Mouse (Mus musculus): ENCODE measurements around the gene Ctf2. TPM values are rescaled to one million over a fixed set of nuclear protein-coding genes. Genes with fewer than 3 reads are reported as not detected.

Ctf2 gene
- total RNA-seq, 1 experiment: 0.71 TPM

DNA sequence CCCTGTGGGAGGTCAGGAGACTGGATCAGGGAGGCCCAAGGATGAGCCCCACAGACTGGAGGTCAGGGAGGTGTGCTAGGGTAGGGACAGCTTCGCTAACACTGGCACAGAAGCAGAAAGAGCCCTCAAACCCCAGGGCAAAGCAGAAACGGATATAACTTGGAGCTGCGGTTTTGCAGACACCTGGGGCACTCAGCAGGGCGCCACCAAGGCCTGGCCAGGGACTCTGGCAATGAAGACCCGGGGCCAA, 24.1 kb downstream of the Ctf2 start:
- H3K4me1 ChIP-seq (ENCODE audit: control insufficient read depth in 2 of 2, insufficient read depth in 2 of 2, low read length in 2 of 2, poor library complexity in 1 of 2): peaks cover 5 to 24% of the 10 kb centered on the region in 2 experiments; a peak in 3 of 4 replicates
- no peak for TF ChIP-seq ZNF384 (IDR thresholded peaks at IDR 0.05; ENCODE audit: low read depth, low read length)
- TF ChIP-seq MAFK (IDR thresholded peaks at IDR 0.05; ENCODE audit: insufficient read depth, low read depth, low read length): no peak
- no peak for TF ChIP-seq CHD2 (IDR thresholded peaks at IDR 0.05; ENCODE audit: low read depth, low read length)
- no peak for TF ChIP-seq HCFC1 (IDR thresholded peaks at IDR 0.05; ENCODE audit: borderline replicate concordance, insufficient read depth, low read length)
- no peak for TF ChIP-seq ZC3H11A (IDR thresholded peaks at IDR 0.05; ENCODE audit: borderline replicate concordance, low read depth, low read length)
- in situ Hi-C loops (cut with MboI; ENCODE audit: low sequenced_read_pairs in 2 of 2, unreplicated experiment in 2 of 2): no loop called here
- H3K9me3 ChIP-seq (ENCODE audit: control insufficient read depth, insufficient read depth, low read depth, low read length): no peaks in the 10 kb centered on the region
- peak overlapping the region; percentile 27 for H3K9ac ChIP-seq (ENCODE audit: insufficient read depth, low read depth, low read length, poor library complexity, severe bottlenecking)
- DNase-seq (ENCODE audit: low read depth, low spot score): no peak
- peak overlapping the region; percentile 73 to 86 for H3K4me3 ChIP-seq (ENCODE audit: insufficient read depth in 1 of 2, low read depth in 1 of 2, low read length in 2 of 2, poor library complexity in 1 of 2, severe bottlenecking in 1 of 2)
- no peak overlapping the region; the same call in 1 of the 2 replicates for H3K27ac ChIP-seq (ENCODE audit: insufficient read depth, low read depth, low read length, poor library complexity, severe bottlenecking)
- peaks cover 14% of the 10 kb centered on the region; the same call in 1 of the 2 replicates for H3K36me3 ChIP-seq (ENCODE audit: control insufficient read depth, insufficient read depth, low read length, poor library complexity, severe bottlenecking)

DNA sequence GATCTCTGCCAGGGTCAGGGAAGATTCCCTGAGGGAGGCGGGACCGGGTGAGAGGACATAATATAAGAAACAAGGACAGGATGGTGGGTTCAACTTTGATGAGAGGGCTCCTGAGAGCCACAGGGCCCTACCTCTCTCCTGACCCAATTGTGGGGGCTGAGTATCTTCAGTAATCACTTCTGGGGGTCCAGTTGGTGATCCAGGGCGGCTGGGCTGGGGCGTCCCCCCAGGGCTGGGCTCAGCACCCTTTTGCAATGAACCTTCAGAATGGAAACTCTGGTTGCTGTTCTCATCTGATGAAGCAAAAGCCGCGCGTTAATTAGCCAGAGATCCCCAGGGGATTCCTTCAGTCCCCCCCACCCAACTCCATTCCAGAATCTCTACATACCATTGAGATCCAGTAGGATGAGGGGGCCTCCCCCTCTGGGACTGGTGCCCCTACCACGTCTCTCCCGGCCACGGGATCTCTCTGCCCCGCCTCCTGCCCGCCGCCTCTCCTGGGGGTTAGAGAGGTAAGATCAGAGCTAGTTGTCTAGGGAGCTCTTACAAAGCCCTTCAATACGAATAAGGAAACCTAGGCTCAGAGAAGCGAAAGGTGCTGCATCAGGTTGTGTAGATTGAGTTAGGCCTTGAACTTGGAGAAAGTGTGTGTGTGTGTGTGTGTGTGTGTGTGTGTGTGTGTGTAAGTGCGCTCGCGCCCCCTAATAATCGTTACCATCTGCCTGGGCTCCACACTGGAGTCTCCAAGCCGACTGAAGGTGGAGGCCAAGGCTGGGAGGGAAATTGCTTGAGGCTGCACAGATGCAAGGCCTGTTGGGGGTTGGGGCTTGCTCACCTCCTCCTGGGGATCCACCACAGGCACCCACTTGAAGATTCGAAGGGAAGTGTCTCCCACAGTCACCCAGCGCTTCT, 24.7 kb downstream of the Ctf2 start:
- Histone ChIP-seq H3K9me3 (ENCODE audit: control insufficient read depth, insufficient read depth, low read depth, low read length) (no peaks in the 10 kb centered on the region), H3K4me3 (ENCODE audit: insufficient read depth in 1 of 2, low read depth in 1 of 2, low read length in 2 of 2, poor library complexity in 1 of 2, severe bottlenecking in 1 of 2) (peak overlapping the region; percentile 73 to 86), H3K4me1 (ENCODE audit: control insufficient read depth in 2 of 2, insufficient read depth in 2 of 2, low read length in 2 of 2, poor library complexity in 1 of 2) (peaks cover 5 to 24% of the 10 kb centered on the region in 2 experiments; a peak in 3 of 4 replicates), H3K27ac (ENCODE audit: insufficient read depth, low read depth, low read length, poor library complexity, severe bottlenecking) (no peak overlapping the region; the same call in 1 of the 2 replicates), H3K36me3 (ENCODE audit: control insufficient read depth, insufficient read depth, low read length, poor library complexity, severe bottlenecking) (peaks cover 14% of the 10 kb centered on the region; the same call in 1 of the 2 replicates), H3K9ac (ENCODE audit: insufficient read depth, low read depth, low read length, poor library complexity, severe bottlenecking) (peak overlapping the region; percentile 27)
- TF ChIP-seq HCFC1 (IDR thresholded peaks at IDR 0.05; ENCODE audit: borderline replicate concordance, insufficient read depth, low read length) (no peak), MAFK (IDR thresholded peaks at IDR 0.05; ENCODE audit: insufficient read depth, low read depth, low read length) (no peak), CHD2 (IDR thresholded peaks at IDR 0.05; ENCODE audit: low read depth, low read length) (no peak), ZNF384 (IDR thresholded peaks at IDR 0.05; ENCODE audit: low read depth, low read length) (no peak), ZC3H11A (IDR thresholded peaks at IDR 0.05; ENCODE audit: borderline replicate concordance, low read depth, low read length) (no peak)
- DNase-seq (ENCODE audit: low read depth, low spot score): no peak
- in situ Hi-C loops (cut with MboI; ENCODE audit: low sequenced_read_pairs in 2 of 2, unreplicated experiment in 2 of 2): no loop called here

DNA sequence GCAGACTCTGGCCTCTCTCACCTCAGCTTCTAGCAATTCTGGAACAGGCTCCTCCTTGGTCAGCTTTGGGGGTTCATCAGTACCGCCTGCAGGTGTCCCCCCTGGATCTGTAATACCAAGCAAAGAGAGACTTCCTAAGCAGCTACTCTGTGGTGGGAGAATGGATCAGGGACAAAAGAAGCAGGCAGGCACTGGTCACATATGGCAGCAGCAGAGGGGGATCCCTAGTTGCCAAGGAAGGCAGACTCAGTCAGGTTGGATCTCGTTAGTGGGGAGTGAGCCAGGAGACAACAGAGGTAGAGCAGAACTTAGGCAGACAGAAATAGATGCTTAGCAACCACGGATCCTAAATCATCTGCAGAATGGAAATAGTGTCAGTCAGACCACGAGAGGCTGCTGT, 26.3 kb downstream of the Ctf2 start:
- H3K4me1 ChIP-seq (ENCODE audit: control insufficient read depth in 2 of 2, insufficient read depth in 2 of 2, low read length in 2 of 2, poor library complexity in 1 of 2): peaks cover 1 to 17% of the 10 kb centered on the region in 2 experiments; a peak in 2 of 4 replicates
- no peak overlapping the region for H3K4me3 ChIP-seq (ENCODE audit: insufficient read depth in 1 of 2, low read depth in 1 of 2, low read length in 2 of 2, poor library complexity in 1 of 2, severe bottlenecking in 1 of 2)
- no peak overlapping the region for H3K27ac ChIP-seq (ENCODE audit: insufficient read depth, low read depth, low read length, poor library complexity, severe bottlenecking)
- peaks cover 14% of the 10 kb centered on the region; the same call in 1 of the 2 replicates for H3K36me3 ChIP-seq (ENCODE audit: control insufficient read depth, insufficient read depth, low read length, poor library complexity, severe bottlenecking)
- no peak for DNase-seq (ENCODE audit: low read depth, low spot score)
- H3K9me3 ChIP-seq (ENCODE audit: control insufficient read depth, insufficient read depth, low read depth, low read length): no peaks in the 10 kb centered on the region
- in situ Hi-C loops (cut with MboI; ENCODE audit: low sequenced_read_pairs in 2 of 2, unreplicated experiment in 2 of 2): no loop called here
- H3K9ac ChIP-seq (ENCODE audit: insufficient read depth, low read depth, low read length, poor library complexity, severe bottlenecking): no peak overlapping the region
- TF ChIP-seq ZNF384 (IDR thresholded peaks at IDR 0.05; ENCODE audit: low read depth, low read length): no peak
- TF ChIP-seq HCFC1 (IDR thresholded peaks at IDR 0.05; ENCODE audit: borderline replicate concordance, insufficient read depth, low read length): no peak
- no peak for TF ChIP-seq ZC3H11A (IDR thresholded peaks at IDR 0.05; ENCODE audit: borderline replicate concordance, low read depth, low read length)
- TF ChIP-seq CHD2 (IDR thresholded peaks at IDR 0.05; ENCODE audit: low read depth, low read length): no peak

DNA sequence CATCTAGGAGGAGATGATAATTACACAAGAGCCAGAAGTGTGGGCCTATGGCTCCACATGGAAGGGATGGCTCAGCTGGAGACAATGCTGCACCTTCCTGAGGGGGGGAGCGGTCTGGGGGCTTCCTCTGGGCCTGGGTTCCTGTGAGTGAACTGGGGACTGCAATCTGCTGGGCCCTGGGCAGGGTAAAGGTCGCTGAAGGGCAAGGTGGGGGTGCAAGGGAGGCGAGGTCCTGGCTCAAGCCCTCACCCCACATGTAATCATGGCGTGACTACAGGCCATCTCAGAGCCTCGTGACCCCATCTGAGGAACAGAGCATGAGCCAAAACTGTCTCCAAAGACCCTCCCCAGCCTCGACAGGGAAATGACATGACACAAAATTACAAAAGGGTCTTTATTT, 27.4 kb downstream of the Ctf2 start:
- Histone ChIP-seq H3K4me3 (ENCODE audit: insufficient read depth in 1 of 2, low read depth in 1 of 2, low read length in 2 of 2, poor library complexity in 1 of 2, severe bottlenecking in 1 of 2) (no peak overlapping the region), H3K9me3 (ENCODE audit: control insufficient read depth, insufficient read depth, low read depth, low read length) (no peaks in the 10 kb centered on the region), H3K27ac (ENCODE audit: insufficient read depth, low read depth, low read length, poor library complexity, severe bottlenecking) (no peak overlapping the region; the same call in 1 of the 2 replicates), H3K4me1 (ENCODE audit: control insufficient read depth in 2 of 2, insufficient read depth in 2 of 2, low read length in 2 of 2, poor library complexity in 1 of 2) (peaks cover 1 to 17% of the 10 kb centered on the region in 2 experiments; a peak in 2 of 4 replicates), H3K36me3 (ENCODE audit: control insufficient read depth, insufficient read depth, low read length, poor library complexity, severe bottlenecking) (peaks cover 17% of the 10 kb centered on the region; the same call in 1 of the 2 replicates), H3K9ac (ENCODE audit: insufficient read depth, low read depth, low read length, poor library complexity, severe bottlenecking) (no peak overlapping the region)
- in situ Hi-C loops (cut with MboI; ENCODE audit: low sequenced_read_pairs in 2 of 2, unreplicated experiment in 2 of 2): no loop called here
- no peak for DNase-seq (ENCODE audit: low read depth, low spot score)
- TF ChIP-seq CHD2 (IDR thresholded peaks at IDR 0.05; ENCODE audit: low read depth, low read length): no peak
- TF ChIP-seq ZNF384 (IDR thresholded peaks at IDR 0.05; ENCODE audit: low read depth, low read length): no peak
- no peak for TF ChIP-seq HCFC1 (IDR thresholded peaks at IDR 0.05; ENCODE audit: borderline replicate concordance, insufficient read depth, low read length)
- no peak for TF ChIP-seq MAFK (IDR thresholded peaks at IDR 0.05; ENCODE audit: insufficient read depth, low read depth, low read length)
- no peak for TF ChIP-seq ZC3H11A (IDR thresholded peaks at IDR 0.05; ENCODE audit: borderline replicate concordance, low read depth, low read length)
